Mouse (Mus musculus) spleen, embryonic (tissue): ENCODE measurements around the gene Rbms3.

Experiments used
- CTCF ChIA-PET: fragments of 350-600 bp; sonication (Branson Sonifier 250); formaldehyde crosslinking; loops from one replicate; lab custom pipeline; 2022; lab: Charles Lee

The Rbms3 gene

GRCm38 (mm10) chr9:116977428-116977827, 652.3 kb downstream of the Rbms3 start:
- CTCF ChIA-PET = no interaction called here

GRCm38 (mm10) chr9:116976575-116977408, 652.9 kb downstream of the Rbms3 start:
- CTCF ChIA-PET = interaction anchor here (0.7 kb wide), 1 partner anchor 78 kb away, joined by 12 read pairs; no protein-coding TSS in a partner anchor

GRCm38 (mm10) chr9:116975269-116975668, 654.4 kb downstream of the Rbms3 start:
- CTCF ChIA-PET = no interaction called here

- CTCF ChIA-PET = no interaction called here
Measured at GRCm38 (mm10) chr9:116974134-116974533, 655.6 kb downstream of the Rbms3 start.

- CTCF ChIA-PET = no interaction called here
Measured at GRCm38 (mm10) chr9:116973594-116973993, 656.1 kb downstream of the Rbms3 start.

GRCm38 (mm10) chr9:116967317-116967716, 662.4 kb downstream of the Rbms3 start:
- CTCF ChIA-PET = no interaction called here

GRCm38 (mm10) chr9:116965691-116966090, 664.0 kb downstream of the Rbms3 start:
- CTCF ChIA-PET = no interaction called here

GRCm38 (mm10) chr9:116956156-116956555, 673.6 kb downstream of the Rbms3 start:
- CTCF ChIA-PET = no interaction called here

- CTCF ChIA-PET = no interaction called here
Measured at GRCm38 (mm10) chr9:116948211-116948610, 681.5 kb downstream of the Rbms3 start.

- CTCF ChIA-PET = interaction anchor here (0.5 kb wide), 1 partner anchor 10 kb away, joined by 3 read pairs; no protein-coding TSS in a partner anchor
Measured at GRCm38 (mm10) chr9:116947369-116947768, 682.3 kb downstream of the Rbms3 start.

GRCm38 (mm10) chr9:116946787-116947186, 682.9 kb downstream of the Rbms3 start:
- CTCF ChIA-PET = no interaction called here

GRCm38 (mm10) chr9:116945689-116946088, 684.0 kb downstream of the Rbms3 start:
- CTCF ChIA-PET = interaction anchor here (0.7 kb wide), 1 partner anchor 23 kb away, joined by 3 read pairs; no protein-coding TSS in a partner anchor

- CTCF ChIA-PET = no interaction called here
Measured at GRCm38 (mm10) chr9:116943902-116944301, 685.8 kb downstream of the Rbms3 start.

- CTCF ChIA-PET = interaction anchor here (0.6 kb wide), 1 partner anchor 105 kb away, joined by 3 read pairs; no protein-coding TSS in a partner anchor
Measured at GRCm38 (mm10) chr9:116941116-116941515, 688.6 kb downstream of the Rbms3 start.

GRCm38 (mm10) chr9:116940693-116941092, 689.0 kb downstream of the Rbms3 start:
- CTCF ChIA-PET = no interaction called here

- CTCF ChIA-PET = no interaction called here
Measured at GRCm38 (mm10) chr9:116928338-116928737, 701.4 kb downstream of the Rbms3 start.

GRCm38 (mm10) chr9:116923151-116923550, 706.6 kb downstream of the Rbms3 start:
- CTCF ChIA-PET = no interaction called here

GRCm38 (mm10) chr9:116922561-116922960, 707.2 kb downstream of the Rbms3 start:
- CTCF ChIA-PET = no interaction called here

GRCm38 (mm10) chr9:116919441-116920019, 710.2 kb downstream of the Rbms3 start:
- CTCF ChIA-PET = no interaction called here

GRCm38 (mm10) chr9:116912493-116912847, 717.2 kb downstream of the Rbms3 start:
- CTCF ChIA-PET = no interaction called here

- CTCF ChIA-PET = no interaction called here
Measured at GRCm38 (mm10) chr9:116911781-116912492, 717.8 kb downstream of the Rbms3 start.

GRCm38 (mm10) chr9:116909511-116909910, 720.2 kb downstream of the Rbms3 start:
- CTCF ChIA-PET = interaction anchor here (0.5 to 0.6 kb wide), 2 partner anchors 49 to 387 kb away, joined by 3 read pairs; no protein-coding TSS in a partner anchor
